Mouse (Mus musculus) intestine, embryonic 16.5 days (tissue): Measurements from ENCODE around the gene Foxp1. TPM values are rescaled to one million over a fixed set of nuclear protein-coding genes. Genes with fewer than 3 reads are reported as not detected.
A peak's percentile ranks its signal among the peaks of the same experiment; 100 is the strongest.

ENCODE experiments used
- ATAC-seq: fragments of 200-750 bp; cut with Nextera tagmentation; 2 replicates; pipeline ENCODE4 v1.8.0; 2017; ENCODE audit warnings: moderate TSS enrichment, moderate library complexity
- H3K27ac ChIP-seq: fragments of 300-500 bp; sonication (generic); 2 replicates; pipeline ENCODE4 v1.5.1; 2014; ENCODE audit warnings: mild to moderate bottlenecking, low read length
- H3K27me3 ChIP-seq: fragments of 300-500 bp; sonication (generic); replicated peaks from 2 replicates; pipeline ENCODE4 v1.6.1; 2014; ENCODE audit warnings: low read length, control low read depth, mixed read lengths; ENCODE audit not compliant: control insufficient read depth, insufficient read depth
- H3K36me3 ChIP-seq: fragments of 300-500 bp; sonication (generic); 2 replicates; pipeline ENCODE4 v1.6.1; 2014; ENCODE audit warnings: low read length, control low read depth; ENCODE audit not compliant: control insufficient read depth, insufficient read depth
- H3K4me1 ChIP-seq: fragments of 300-500 bp; sonication (generic); 2 replicates; pipeline ENCODE4 v1.6.1; 2014; ENCODE audit warnings: low read length, control low read depth, mixed read lengths; ENCODE audit not compliant: control insufficient read depth, insufficient read depth
- H3K4me2 ChIP-seq: fragments of 300-500 bp; sonication (generic); 2 replicates; pipeline ENCODE4 v1.6.1; 2014; ENCODE audit warnings: low read depth, low read length, control low read depth
- H3K4me3 ChIP-seq: fragments of 300-500 bp; sonication (generic); 2 replicates; pipeline ENCODE4 v1.5.1; 2014; ENCODE audit warnings: mild to moderate bottlenecking, low read length
- H3K9ac ChIP-seq: fragments of 300-500 bp; sonication (generic); 2 replicates; pipeline ENCODE4 v1.6.1; 2014; ENCODE audit warnings: low read depth, low read length
- H3K9me3 ChIP-seq: fragments of 300-500 bp; sonication (generic); 2 replicates; pipeline ENCODE4 v1.6.1; 2016; ENCODE audit warnings: low read length, control low read depth; ENCODE audit not compliant: control insufficient read depth
- WGBS: fragments of 180-500 bp; shearing (Covaris S2); extraction: QIAGEN DNeasy Blood & Tissue Kit; methylation state at CpG from one replicate; pipeline ENCODE4 v1.1.7; 2014; 5-methylcytosine and 5-hydroxymethylcytosine counted together
- polyA plus RNA-seq: library from polyadenylated mRNA; unstranded; fragments of >200 nt; fragmentation: Nextera tagmentation; extraction: Ambion mirVana; gene quantifications from 2 replicates; pipeline ENCODE4 v1.2.1, GENCODE M21; 2015

Foxp1 gene
- polyA plus RNA-seq, 1 experiment from 2014 or later: 74.8 TPM

- no peak for ATAC-seq
- no peak overlapping the region for H3K27ac ChIP-seq
- no peak overlapping the region for H3K4me2 ChIP-seq
- H3K36me3 ChIP-seq: no peaks in the 10 kb centered on the region
- H3K27me3 ChIP-seq: no peaks in the 10 kb centered on the region
- 80% methylated on average over 7 of the region's 7 CpGs for WGBS
- no peak overlapping the region for H3K4me3 ChIP-seq
- H3K9me3 ChIP-seq: no peaks in the 10 kb centered on the region
- H3K4me1 ChIP-seq: peaks cover 20% of the 10 kb centered on the region
- H3K9ac ChIP-seq: no peak overlapping the region
Observed at GRCm38 (mm10) chr6:99210161-99210560, 312.4 kb downstream of the Foxp1 start.

- no peaks in the 10 kb centered on the region for H3K9me3 ChIP-seq
- no peak overlapping the region for H3K4me3 ChIP-seq
- H3K4me1 ChIP-seq: peaks cover 40% of the 10 kb centered on the region
- 42% methylated on average over 6 of the region's 6 CpGs for WGBS
- no peak for ATAC-seq
- no peak overlapping the region for H3K4me2 ChIP-seq
- no peaks in the 10 kb centered on the region for H3K27me3 ChIP-seq
- peak overlapping the region; percentile 30; the same call in 1 of the 2 replicates for H3K9ac ChIP-seq
- H3K36me3 ChIP-seq: no peaks in the 10 kb centered on the region
- H3K27ac ChIP-seq: peak overlapping the region; percentile 69
Observed at GRCm38 (mm10) chr6:99207226-99207885, 315.2 kb downstream of the Foxp1 start.

DNA sequence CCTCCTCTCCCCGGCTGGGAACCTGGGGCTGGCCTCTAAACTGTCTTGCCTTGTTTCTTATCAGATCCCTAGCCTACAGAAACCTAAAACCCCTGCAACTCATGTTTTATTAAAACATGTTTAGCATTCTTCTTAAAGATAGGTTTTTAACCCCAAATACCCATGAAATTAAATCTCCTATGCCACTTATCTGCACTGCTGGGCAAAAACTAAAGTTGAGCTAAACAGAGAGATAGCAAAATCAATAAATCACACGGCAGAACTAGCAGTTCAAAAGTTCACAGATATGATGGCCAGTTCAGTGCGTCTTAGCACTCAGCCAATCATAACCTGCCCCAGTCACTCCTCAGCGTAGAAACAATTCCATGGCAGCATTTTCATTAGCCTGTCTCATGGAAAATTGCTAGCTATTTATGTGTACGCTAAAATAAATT, 316.1 kb downstream of the Foxp1 start:
- H3K4me3 ChIP-seq: no peak overlapping the region
- H3K27me3 ChIP-seq: no peaks in the 10 kb centered on the region
- peak overlapping the region; percentile 47 for H3K4me2 ChIP-seq
- 27% methylated on average over 5 of the region's 5 CpGs for WGBS
- H3K36me3 ChIP-seq: no peaks in the 10 kb centered on the region
- H3K4me1 ChIP-seq: peaks cover 46% of the 10 kb centered on the region
- ATAC-seq: peak; percentile 80
- H3K9me3 ChIP-seq: no peaks in the 10 kb centered on the region
- H3K27ac ChIP-seq: peak overlapping the region; percentile 92
- peak overlapping the region; percentile 48; the same call in 1 of the 2 replicates for H3K9ac ChIP-seq

- peak; percentile 70 for ATAC-seq
- H3K27ac ChIP-seq: peak overlapping the region; percentile 92
- no peaks in the 10 kb centered on the region for H3K9me3 ChIP-seq
- H3K27me3 ChIP-seq: no peaks in the 10 kb centered on the region
- H3K9ac ChIP-seq: peak overlapping the region; percentile 48
- H3K36me3 ChIP-seq: no peaks in the 10 kb centered on the region
- H3K4me3 ChIP-seq: peak overlapping the region; percentile 15; the same call in 1 of the 2 replicates
- peaks cover 51% of the 10 kb centered on the region for H3K4me1 ChIP-seq
- 15% methylated on average over 13 of the region's 13 CpGs for WGBS
- H3K4me2 ChIP-seq: peak overlapping the region; percentile 47
Observed at GRCm38 (mm10) chr6:99205587-99206436, 316.7 kb downstream of the Foxp1 start.

- no peaks in the 10 kb centered on the region for H3K27me3 ChIP-seq
- 11% methylated on average over 7 of the region's 7 CpGs for WGBS
- H3K4me2 ChIP-seq: peak overlapping the region; percentile 28; the same call in 1 of the 2 replicates
- peak overlapping the region; percentile 68 for H3K27ac ChIP-seq
- no peak overlapping the region for H3K9ac ChIP-seq
- no peaks in the 10 kb centered on the region for H3K9me3 ChIP-seq
- ATAC-seq: no peak
- H3K4me1 ChIP-seq: peaks cover 58% of the 10 kb centered on the region
- H3K4me3 ChIP-seq: no peak overlapping the region
- H3K36me3 ChIP-seq: no peaks in the 10 kb centered on the region
Observed at GRCm38 (mm10) chr6:99204780-99205586, 317.5 kb downstream of the Foxp1 start.

GRCm38 (mm10) chr6:99204052-99204779, 318.3 kb downstream of the Foxp1 start:
- peak overlapping the region; percentile 68 for H3K27ac ChIP-seq
- no peaks in the 10 kb centered on the region for H3K36me3 ChIP-seq
- H3K4me3 ChIP-seq: 0 out of 2 replicates have a peak overlapping the region, but pooled peaks have one; percentile 1
- no peak for ATAC-seq
- H3K4me2 ChIP-seq: peak overlapping the region; percentile 28
- no peaks in the 10 kb centered on the region for H3K27me3 ChIP-seq
- H3K4me1 ChIP-seq: peaks cover 63% of the 10 kb centered on the region
- H3K9me3 ChIP-seq: no peaks in the 10 kb centered on the region
- H3K9ac ChIP-seq: 0 out of 2 replicates have a peak overlapping the region, but pooled peaks have one; percentile 23
- WGBS: 6% methylated on average over 14 of the region's 14 CpGs

GRCm38 (mm10) chr6:99203231-99203630, 319.3 kb downstream of the Foxp1 start:
- Histone ChIP-seq H3K27me3 (no peaks in the 10 kb centered on the region), H3K9ac (peak overlapping the region; percentile 6; the same call in 1 of the 2 replicates), H3K27ac (peak overlapping the region; percentile 48), H3K4me1 (peaks cover 68% of the 10 kb centered on the region), H3K4me3 (peak overlapping the region; percentile 25), H3K4me2 (peak overlapping the region; percentile 49), H3K36me3 (no peaks in the 10 kb centered on the region), H3K9me3 (no peaks in the 10 kb centered on the region)
- no peak for ATAC-seq
- 32% methylated on average over 11 of the region's 11 CpGs for WGBS

DNA sequence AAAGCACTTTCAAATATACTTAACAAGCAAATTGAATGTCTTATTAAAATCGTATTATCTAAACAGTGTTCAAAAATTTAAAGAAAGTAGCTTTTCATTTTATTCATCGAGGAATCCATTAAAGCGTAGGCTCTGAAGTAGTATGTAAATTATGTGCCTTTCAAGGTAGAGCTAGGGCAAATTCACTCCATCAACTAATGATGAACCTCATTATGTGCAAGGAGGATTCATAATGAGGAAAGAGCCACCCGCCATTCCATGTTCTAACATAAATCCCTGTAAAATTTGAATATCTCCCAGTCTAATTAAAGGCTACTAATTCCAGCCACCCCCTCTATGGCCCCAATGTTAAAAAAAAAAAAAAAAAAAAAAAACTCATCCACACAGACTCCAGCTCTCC, 319.7 kb downstream of the Foxp1 start:
- Histone ChIP-seq H3K9ac (peak overlapping the region; percentile 6; the same call in 1 of the 2 replicates), H3K4me2 (peak overlapping the region; percentile 49; the same call in 1 of the 2 replicates), H3K27me3 (no peaks in the 10 kb centered on the region), H3K9me3 (no peaks in the 10 kb centered on the region), H3K36me3 (no peaks in the 10 kb centered on the region), H3K27ac (no peak overlapping the region), H3K4me1 (peaks cover 70% of the 10 kb centered on the region), H3K4me3 (peak overlapping the region; percentile 25; the same call in 1 of the 2 replicates)
- ATAC-seq: no peak
- WGBS: 82% methylated on average over 4 of the region's 4 CpGs
